Mouse (Mus musculus) lung, postnatal 0 days (tissue): ENCODE results near the gene Efcab11.

ENCODE experiments used
- CTCF ChIP-seq: IDR thresholded peaks from 2 replicates; pipeline ENCODE4 v1.5.1; 2016; ENCODE audit warnings: antibody characterized with exemption, mild to moderate bottlenecking
- EP300 ChIP-seq: IDR thresholded peaks from 2 replicates; pipeline ENCODE4 v1.6.1; 2016; ENCODE audit warnings: antibody characterized with exemption, mild to moderate bottlenecking, control low read depth

GRCm38 (mm10) chr12:99765979-99766378 lies 118.3 kb downstream of the Efcab11 start:
- TF ChIP-seq CTCF (no peak), EP300 (no peak)
